Mouse (Mus musculus) bone marrow, adult 2 months (tissue): ENCODE measurements around the gene Tmem132a. TPM values are rescaled to one million over a fixed set of nuclear protein-coding genes. Genes with fewer than 3 reads are reported as not detected.

Experiments
- H3K27ac ChIP-seq: fragments of 200-500 bp; 2 replicates; pipeline ENCODE4 v1.5.1; 2012; ENCODE audit warnings: low read depth, mild to moderate bottlenecking, control low read depth, inconsistent platforms, low read length; ENCODE audit not compliant: control insufficient read depth, poor library complexity, insufficient read depth
- H3K4me1 ChIP-seq: fragments of 200-500 bp; 2 replicates; pipeline ENCODE4 v1.6.1; 2011; ENCODE audit warnings: low read length; ENCODE audit not compliant: control insufficient read depth, insufficient read depth
- H3K4me3 ChIP-seq: fragments of 200-500 bp; replicated peaks from 2 replicates; pipeline ENCODE3; 2011; ENCODE audit warnings: mild to moderate bottlenecking, low read depth, low read length, control low read depth; ENCODE audit not compliant: control insufficient read depth
- CTCF ChIP-seq: fragments of 200-500 bp; IDR thresholded peaks from 2 replicates; pipeline ENCODE4 v1.5.1; 2011; ENCODE audit warnings: low read length, control low read depth; ENCODE audit not compliant: control insufficient read depth, insufficient read depth
- POLR2A ChIP-seq: fragments of 200-500 bp; IDR thresholded peaks from 2 replicates; pipeline ENCODE4 v1.6.1; 2011; ENCODE audit warnings: low read depth, mild to moderate bottlenecking, control low read depth, low read length, borderline replicate concordance; ENCODE audit not compliant: control insufficient read depth
- WGBS: fragments of 180-500 bp; shearing (Covaris S2); methylation state at CpG from one replicate; pipeline ENCODE4 v1.1.7; 2018; 5-methylcytosine and 5-hydroxymethylcytosine counted together
- polyA plus RNA-seq: library from polyadenylated mRNA; stranded (reverse); fragments of >200 nt; gene quantifications from 2 replicates; pipeline ENCODE4 v1.2.4, GENCODE M21; 2011; ENCODE audit warnings: low replicate concordance; ENCODE audit not compliant: missing spikeins, insufficient read depth, insufficient read length

The Tmem132a gene
- polyA plus RNA-seq, 1 experiment = 1.4 TPM

DNA sequence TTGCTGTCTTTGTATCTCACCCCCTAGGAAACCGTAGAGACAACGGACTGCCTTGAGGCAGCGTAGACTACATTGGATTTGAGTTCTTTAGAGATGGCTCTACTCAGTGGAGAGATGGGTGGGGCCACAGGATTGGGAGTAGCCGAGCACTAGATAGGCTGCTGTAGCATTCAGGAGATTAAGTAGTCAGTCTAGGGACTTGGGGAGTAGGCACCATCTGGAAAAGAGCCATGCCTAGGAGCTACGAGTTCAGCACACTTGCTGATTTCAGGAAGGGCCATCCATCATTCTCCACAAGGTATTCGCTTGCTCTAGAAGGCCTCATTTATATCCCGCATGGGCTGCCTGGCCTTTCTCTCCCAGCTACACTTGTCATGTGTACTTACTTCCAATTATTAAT is 23.6 kb downstream of the Tmem132a start:
- WGBS = 82% methylated on average over 7 of the region's 7 CpGs
- TF ChIP-seq POLR2A = no peak
- no peak for TF ChIP-seq CTCF
- H3K27ac ChIP-seq = no peak overlapping the region
- H3K4me3 ChIP-seq = no peak overlapping the region
- H3K4me1 ChIP-seq = peaks cover 4% of the 10 kb centered on the region; the same call in 1 of the 2 replicates

DNA sequence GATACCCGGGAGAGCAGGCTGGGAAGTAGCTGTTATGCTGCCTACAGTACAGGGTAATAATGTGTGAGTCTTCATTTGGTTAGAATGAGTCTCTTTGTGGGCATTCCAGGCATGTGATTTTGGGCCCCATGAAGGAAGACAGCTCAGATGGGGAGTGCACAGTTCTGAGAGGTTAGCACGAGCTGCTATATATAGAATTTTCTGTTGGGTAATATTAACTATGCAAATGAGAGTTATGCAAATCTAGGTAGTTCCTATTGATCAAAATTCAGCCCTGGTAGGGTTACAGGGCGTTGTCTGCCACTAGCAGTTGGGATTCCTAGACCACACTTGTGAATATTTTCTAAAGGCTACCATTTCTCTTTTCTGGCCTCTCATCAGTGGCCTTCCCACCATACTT is 24.3 kb downstream of the Tmem132a start:
- 48% methylated on average over 3 of the region's 3 CpGs for WGBS
- H3K27ac ChIP-seq = peak overlapping the region; percentile 30; the same call in 1 of the 2 replicates
- peaks cover 4% of the 10 kb centered on the region; the same call in 1 of the 2 replicates for H3K4me1 ChIP-seq
- TF ChIP-seq POLR2A (no peak), CTCF (no peak)
- no peak overlapping the region for H3K4me3 ChIP-seq

DNA sequence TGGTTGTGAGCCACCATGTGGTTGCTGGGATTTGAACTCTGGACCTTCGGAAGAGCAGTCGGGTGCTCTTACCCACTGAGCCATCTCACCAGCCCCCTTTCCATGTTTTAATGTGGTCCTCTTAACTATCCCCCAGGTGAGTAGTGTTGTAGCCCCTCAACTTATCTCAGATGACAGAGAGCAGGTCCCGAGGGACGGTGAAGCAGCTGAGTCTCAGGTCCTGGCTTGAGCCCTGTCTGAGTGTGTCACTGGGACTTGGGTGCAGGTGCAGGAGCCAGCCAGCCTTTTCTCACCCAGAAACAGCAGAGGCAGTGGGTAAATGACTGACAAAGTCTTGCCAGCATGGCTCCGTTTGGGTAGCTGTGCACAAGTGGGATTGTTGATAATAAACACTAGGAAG is 25.5 kb downstream of the Tmem132a start:
- peaks cover 4% of the 10 kb centered on the region; the same call in 1 of the 2 replicates for H3K4me1 ChIP-seq
- H3K4me3 ChIP-seq = peak overlapping the region; percentile 24
- no peak overlapping the region for H3K27ac ChIP-seq
- 79% methylated on average over 5 of the region's 5 CpGs for WGBS
- no peak for TF ChIP-seq POLR2A
- no peak for TF ChIP-seq CTCF

DNA sequence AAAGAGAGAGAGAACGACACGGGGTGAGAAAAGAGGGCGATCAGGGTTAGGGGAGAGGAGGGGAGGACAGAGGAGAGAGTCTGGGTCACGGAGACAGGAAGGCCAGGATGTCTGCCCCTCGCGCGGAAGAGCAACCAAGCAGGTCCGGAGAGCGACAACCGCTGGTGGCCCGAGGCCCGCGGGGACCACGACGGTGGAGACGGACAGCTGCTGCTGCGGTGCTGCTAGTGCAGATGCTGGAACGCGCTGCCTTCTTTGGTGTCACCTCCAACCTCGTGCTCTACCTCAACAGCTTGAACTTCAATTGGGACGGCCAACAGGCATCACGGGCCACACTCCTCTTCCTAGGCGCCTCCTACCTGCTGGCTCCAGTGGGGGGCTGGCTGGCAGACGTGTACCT is 26.8 kb downstream of the Tmem132a start:
- H3K27ac ChIP-seq = peak overlapping the region; percentile 80
- WGBS = 30% methylated on average over 24 of the region's 24 CpGs
- peak; percentile 28; the same call in 1 of the 2 replicates for TF ChIP-seq POLR2A
- no peak for TF ChIP-seq CTCF
- peak overlapping the region; percentile 56 for H3K4me3 ChIP-seq
- H3K4me1 ChIP-seq = peaks cover 4% of the 10 kb centered on the region; the same call in 1 of the 2 replicates

DNA sequence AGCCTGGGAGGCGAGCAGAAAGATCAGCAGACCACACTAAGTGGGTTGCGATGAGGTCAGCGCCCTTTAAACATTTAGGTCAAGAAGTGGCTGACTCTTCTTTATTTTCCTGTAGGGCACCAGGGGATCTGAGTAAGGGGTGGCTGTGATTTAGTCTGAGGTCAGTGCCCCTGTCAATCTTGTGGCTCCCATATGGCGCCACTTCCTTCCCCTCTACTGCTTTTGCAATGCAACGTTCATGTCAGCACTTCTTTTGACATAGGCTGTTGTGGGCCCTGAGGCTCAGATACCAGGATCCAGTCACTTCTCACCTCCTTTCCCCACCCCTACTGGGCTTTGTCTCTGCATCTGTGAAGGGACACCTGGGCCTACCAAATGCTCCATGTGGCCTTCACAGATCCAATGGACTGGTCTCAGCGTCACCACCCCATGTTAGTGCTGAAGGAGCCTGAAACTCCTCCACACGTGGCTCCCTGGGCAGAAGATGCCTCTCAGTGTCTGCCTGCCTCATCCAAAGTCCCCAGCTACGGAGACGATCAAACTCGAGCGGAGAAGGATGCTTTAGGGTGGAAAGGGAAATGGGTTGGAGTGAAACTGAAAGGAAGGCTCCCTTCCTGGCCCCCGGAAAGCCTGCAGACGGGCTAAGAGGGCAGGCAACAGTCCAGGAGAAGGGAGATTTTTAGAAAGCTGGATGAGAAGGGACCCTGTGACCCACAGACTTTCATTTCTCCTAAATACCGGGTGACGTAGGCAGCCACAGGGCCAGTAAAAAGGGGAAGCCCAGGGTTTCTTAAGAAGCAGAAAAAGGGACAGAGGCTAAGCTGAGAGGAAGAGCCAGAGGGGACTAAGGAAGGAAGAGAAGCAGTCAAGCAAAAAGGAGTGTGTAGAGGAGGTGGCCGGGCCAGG is 27.8 kb downstream of the Tmem132a start:
- TF ChIP-seq CTCF (no peak), POLR2A (no peak)
- Histone ChIP-seq H3K4me3 (peak overlapping the region; percentile 40), H3K4me1 (peaks cover 4% of the 10 kb centered on the region; the same call in 1 of the 2 replicates), H3K27ac (peak overlapping the region; percentile 92)
- WGBS = 6% methylated on average over 16 of the region's 16 CpGs

DNA sequence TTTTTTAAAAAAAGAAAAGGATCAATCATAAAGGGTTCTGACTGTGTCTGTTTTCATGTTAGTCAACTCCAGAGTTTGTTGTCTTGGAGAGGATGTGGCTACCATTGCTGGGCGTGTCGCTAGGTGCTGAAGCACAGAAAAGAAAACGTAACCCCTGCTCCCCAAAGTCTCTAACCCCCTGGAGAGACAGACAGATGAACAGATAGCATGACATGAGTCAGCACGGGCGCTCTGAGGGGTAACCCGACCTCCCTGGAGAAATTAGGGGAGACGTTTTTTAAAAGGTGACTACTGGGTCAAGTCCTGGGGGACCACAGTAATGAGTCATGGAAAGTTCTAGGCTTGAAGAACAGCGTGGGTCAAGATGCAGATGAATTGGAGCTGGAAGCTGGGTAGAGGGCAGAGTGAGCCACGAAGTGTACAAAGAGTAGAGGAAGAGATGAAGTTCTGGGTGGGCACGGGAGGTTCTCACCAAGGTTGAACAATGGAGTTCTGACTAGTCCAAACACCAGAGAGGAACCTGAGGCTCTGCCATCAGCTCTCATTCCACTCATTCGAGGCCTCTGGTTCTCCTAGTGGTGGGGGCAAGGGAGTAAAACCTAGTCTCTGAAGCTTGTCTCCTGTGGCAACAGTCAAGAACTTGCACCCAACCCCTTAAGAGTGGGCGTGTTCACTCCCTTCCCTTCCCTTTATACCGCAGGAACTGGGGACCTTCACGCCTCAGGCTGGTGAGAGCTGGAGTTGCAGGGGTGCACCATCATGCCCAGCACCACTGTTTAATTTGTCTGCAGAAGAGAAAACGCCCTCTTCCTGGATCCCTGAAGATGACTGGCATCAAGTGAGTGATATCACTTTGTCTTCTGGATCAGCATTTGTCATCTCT is 30.5 kb downstream of the Tmem132a start, which contains the start of gene Slc15a3:
Gene Slc15a3, plus strand, starts transcription at position 718 of the 883 bp plus-strand sequence.
- no peak within 1 kb of the TSS for H3K4me3 ChIP-seq
- peaks cover 3% of the 10 kb centered on the region; the same call in 1 of the 2 replicates for H3K4me1 ChIP-seq
- H3K27ac ChIP-seq = no peak within 1 kb of the TSS
- 56% methylated on average over 15 of the region's 15 CpGs for WGBS
- TF ChIP-seq POLR2A = no peak

DNA sequence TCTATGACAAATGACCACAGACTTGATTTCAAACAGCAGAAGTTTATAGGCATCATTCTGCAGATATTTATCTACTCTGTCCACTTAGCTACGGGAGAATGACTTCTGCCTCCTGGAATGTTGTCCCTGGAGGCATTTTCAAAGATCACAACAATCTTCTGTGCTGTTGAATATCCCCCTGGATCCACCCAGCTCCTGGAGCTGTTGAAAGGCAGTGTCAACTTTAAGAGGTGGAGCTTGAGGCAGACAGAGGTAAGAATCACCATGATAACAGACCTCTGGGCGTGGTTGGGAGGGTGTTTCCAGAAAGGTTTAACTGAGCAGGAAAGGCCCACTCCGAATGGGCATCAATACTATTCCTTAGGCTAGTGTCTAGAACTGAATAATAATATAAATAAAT is 34.1 kb downstream of the Tmem132a start:
- no peaks in the 10 kb centered on the region; the same call in 1 of the 2 replicates for H3K4me1 ChIP-seq
- 69% methylated on average over 3 of the region's 3 CpGs for WGBS
- TF ChIP-seq POLR2A (no peak), CTCF (no peak)
- no peak overlapping the region for H3K4me3 ChIP-seq
- no peak overlapping the region for H3K27ac ChIP-seq

DNA sequence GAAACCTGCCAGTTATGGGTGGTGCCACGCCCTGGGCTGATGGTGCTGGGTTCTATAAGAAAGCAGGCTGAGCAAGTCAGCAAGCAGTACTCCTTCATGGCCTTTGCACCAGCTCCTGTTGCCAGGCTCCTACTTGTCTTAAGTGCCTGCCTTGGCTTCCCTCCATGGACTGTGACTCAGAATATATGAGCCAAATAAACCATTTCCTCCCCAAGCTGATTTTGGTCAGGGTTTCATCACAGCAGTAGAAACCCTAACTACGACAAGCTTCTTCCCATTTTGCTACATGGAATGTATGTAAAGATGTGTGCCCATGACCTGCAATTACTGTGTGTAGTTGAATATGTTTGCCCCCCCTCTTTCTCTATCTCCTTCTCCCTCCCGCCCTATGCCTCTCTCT is 36.1 kb downstream of the Tmem132a start:
- Histone ChIP-seq H3K4me1 (peaks cover 2% of the 10 kb centered on the region; the same call in 1 of the 2 replicates), H3K4me3 (no peak overlapping the region), H3K27ac (no peak overlapping the region)
- WGBS = 56% methylated on average over 3 of the region's 3 CpGs
- TF ChIP-seq POLR2A (no peak), CTCF (no peak)
